In the genomic region with DNA sequence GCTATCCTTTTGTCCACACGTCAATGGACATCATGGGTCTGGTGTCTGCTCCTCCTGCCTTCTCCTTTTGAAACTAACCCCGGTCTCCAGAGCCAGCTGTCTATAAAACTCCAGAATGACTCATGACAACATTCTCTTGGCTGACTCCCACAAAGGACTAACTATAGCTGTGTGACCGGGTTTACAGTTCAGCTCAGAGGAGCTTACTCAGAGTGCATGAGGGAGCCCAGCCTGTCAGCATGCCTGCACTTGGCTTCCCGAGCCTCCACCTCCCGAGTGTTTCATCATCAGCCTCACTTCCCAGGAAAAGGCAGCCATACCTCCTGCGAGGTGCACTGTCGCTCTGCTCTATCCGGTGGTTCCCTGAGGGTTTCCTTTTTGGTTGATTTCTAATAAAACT, we compare ENCODE assay signal across 11 mouse cellular contexts. TPM values are rescaled to one million over a fixed set of nuclear protein-coding genes. Genes with fewer than 3 reads are reported as not detected.
DNase-seq lines count a peak whose midpoint lies in the region; ATAC-seq and TF ChIP-seq lines count a peak whose summit lies in the region.
"Had no signal": no experiment of that assay in that cellular context is flagged by ENCODE, and none has a peak within 500 bp of the region (broad histone marks: within the 10 kb centered on the region; RNA-seq: fewer than 3 reads in every experiment).

No protein-coding gene starts in this region.

- H3K4me2 ChIP-seq in lung, postnatal 0 days (replicated peaks; ENCODE audit: low read depth, low read length): no peak overlapping the region
- no peak overlapping the region for H3K4me2 ChIP-seq in embryonic facial prominence, embryonic 14.5 days (ENCODE audit: low read depth, low read length)
- no peak overlapping the region for H3K4me2 ChIP-seq in kidney, embryonic 16.5 days (replicated peaks; ENCODE audit: low read depth, low read length)
- H3K4me2 ChIP-seq: embryonic facial prominence, embryonic 12.5 days had no signal

- no peak for TF ChIP-seq POLR2A in lung, adult 2 months (IDR thresholded peaks at IDR 0.05; ENCODE audit: borderline replicate concordance, extremely low read depth, low read depth, low read length)

- no peak for ATAC-seq in lung, postnatal 0 days
- ATAC-seq in embryonic facial prominence, embryonic 14.5 days (ENCODE audit: low read depth): no peak
- no peak for ATAC-seq in kidney, embryonic 16.5 days (ENCODE audit: low FRiP score, low TSS enrichment)
- ATAC-seq: CD4-positive, CD25-positive, alpha-beta regulatory T cell, adult 4 months had no signal

- H3K9ac ChIP-seq in lung, postnatal 0 days (replicated peaks; ENCODE audit: low read depth): no peak overlapping the region
- H3K9ac ChIP-seq in embryonic facial prominence, embryonic 14.5 days (ENCODE audit: low read depth, low read length): no peak overlapping the region
- H3K9ac ChIP-seq in kidney, embryonic 16.5 days (replicated peaks; ENCODE audit: low read length): no peak overlapping the region
- H3K9ac ChIP-seq: embryonic facial prominence, embryonic 12.5 days had no signal

- intact Hi-C loops in left cerebral cortex, postnatal 25 days (cut with DNase I): loop anchor here (5.0 kb wide), 1 partner anchor 63 kb away; no protein-coding TSS in a partner anchor

- peak; percentile 33 for DNase-seq in cerebellum, adult 8-10 months
- no peak for DNase-seq in cerebellum, postnatal 10 days
- peak; percentile 53 for DNase-seq in lung, postnatal 0 days (ENCODE audit: low spot score)
- DNase-seq in lung, adult 2 months: no peak
- DNase-seq in embryonic facial prominence, embryonic 14.5 days (ENCODE audit: low spot score): peak; percentile 47
- peak; percentile 19 to 83 for DNase-seq in left cerebral cortex, postnatal 25 days (ENCODE audit: low spot score in 2 of 2)
- DNase-seq in T-cell, adult 2 months (ENCODE audit: low spot score): no peak

- TF ChIP-seq EP300 in lung, postnatal 0 days (IDR thresholded peaks at IDR 0.05): no peak

- no peak overlapping the region for H3K4me3 ChIP-seq in lung, postnatal 0 days (ENCODE audit: low read depth, low read length)
- no peak overlapping the region for H3K4me3 ChIP-seq in lung, adult 2 months (replicated peaks; ENCODE audit: extremely low read depth, low read depth, low read length)
- no peak overlapping the region for H3K4me3 ChIP-seq in embryonic facial prominence, embryonic 14.5 days (ENCODE audit: low read depth, low read length)
- H3K4me3 ChIP-seq in kidney, embryonic 16.5 days (ENCODE audit: low read length): no peak overlapping the region
- H3K4me3 ChIP-seq: embryonic facial prominence, embryonic 12.5 days; layer of hippocampus, adult 2 months had no signal

- peaks cover 3% of the 10 kb centered on the region; the same call in 1 of the 2 replicates for H3K4me1 ChIP-seq in lung, postnatal 0 days (ENCODE audit: insufficient read depth, low read depth, low read length)
- peaks cover 8% of the 10 kb centered on the region for H3K4me1 ChIP-seq in lung, adult 2 months (ENCODE audit: control insufficient read depth, insufficient read depth, low read length)
- H3K4me1 ChIP-seq in embryonic facial prominence, embryonic 14.5 days (ENCODE audit: control insufficient read depth, insufficient read depth, low read length): peaks cover 4% of the 10 kb centered on the region
- H3K4me1 ChIP-seq in kidney, embryonic 16.5 days (ENCODE audit: insufficient read depth, low read length): peaks cover 27% of the 10 kb centered on the region

- no peak overlapping the region for H3K27ac ChIP-seq in lung, postnatal 0 days (ENCODE audit: low read length)
- no peak overlapping the region for H3K27ac ChIP-seq in embryonic facial prominence, embryonic 14.5 days (replicated peaks; ENCODE audit: low read depth, low read length)
- H3K27ac ChIP-seq in kidney, embryonic 16.5 days (ENCODE audit: low read length): no peak overlapping the region
- H3K27ac ChIP-seq: embryonic facial prominence, embryonic 12.5 days; layer of hippocampus, adult 2 months had no signal

- no peaks in the 10 kb centered on the region for H3K27me3 ChIP-seq in lung, postnatal 0 days (replicated peaks; ENCODE audit: insufficient read depth, low read length)
- no peaks in the 10 kb centered on the region for H3K27me3 ChIP-seq in embryonic facial prominence, embryonic 14.5 days (replicated peaks; ENCODE audit: control insufficient read depth, insufficient read depth, low read length)
- no peaks in the 10 kb centered on the region for H3K27me3 ChIP-seq in kidney, embryonic 16.5 days (ENCODE audit: insufficient read depth, low read length)
- H3K27me3 ChIP-seq: embryonic facial prominence, embryonic 12.5 days had no signal

- TF ChIP-seq CTCF in lung, postnatal 0 days (IDR thresholded peaks at IDR 0.05): no peak
- TF ChIP-seq CTCF in lung, adult 2 months (IDR thresholded peaks at IDR 0.05; ENCODE audit: insufficient read depth, low read length): no peak

- 58% methylated on average over 8 of the region's 8 CpGs for WGBS in lung, postnatal 0 days
- 49% methylated on average over 8 of the region's 8 CpGs for WGBS in lung, adult 2 months
- 57% methylated on average over 8 of the region's 8 CpGs for WGBS in embryonic facial prominence, embryonic 14.5 days
- 51% methylated on average over 8 of the region's 8 CpGs for WGBS in kidney, embryonic 16.5 days

- no peaks in the 10 kb centered on the region for H3K36me3 ChIP-seq in lung, postnatal 0 days (ENCODE audit: insufficient read depth, low read length)
- H3K36me3 ChIP-seq in embryonic facial prominence, embryonic 14.5 days (ENCODE audit: control insufficient read depth, insufficient read depth, low read length): no peaks in the 10 kb centered on the region
- no peaks in the 10 kb centered on the region for H3K36me3 ChIP-seq in kidney, embryonic 16.5 days (ENCODE audit: insufficient read depth, low read length)
- H3K36me3 ChIP-seq: embryonic facial prominence, embryonic 12.5 days had no signal

- H3K9me3 ChIP-seq in lung, postnatal 0 days (ENCODE audit: low read length): no peaks in the 10 kb centered on the region
- no peaks in the 10 kb centered on the region for H3K9me3 ChIP-seq in embryonic facial prominence, embryonic 14.5 days (ENCODE audit: control insufficient read depth, low read length)
- no peaks in the 10 kb centered on the region for H3K9me3 ChIP-seq in kidney, embryonic 16.5 days (ENCODE audit: low read length)
- H3K9me3 ChIP-seq: embryonic facial prominence, embryonic 12.5 days had no signal

RNA-seq across cellular contexts. Expression of a gene that starts 3.4 kb away (rescaled TPM):
- 2.8 and 3.5 TPM in 2 replicates for polyA plus RNA-seq in lung, postnatal 0 days (2015; fragmentation: Nextera tagmentation; extraction: Ambion mirVana)
- polyA plus RNA-seq in lung, adult 2 months (2012; rRNA removed): 10.1 and 11.5 TPM in 2 replicates
- polyA plus RNA-seq in embryonic facial prominence, embryonic 14.5 days (2014; fragmentation: Nextera tagmentation; extraction: Ambion mirVana): 3.0 and 4.2 TPM in 2 replicates
- 10 to 100 TPM; 17.7 to 18.9 TPM for total RNA-seq in left cerebral cortex, postnatal 25 days (2021)
- 3.4 and 4.1 TPM in 2 replicates for polyA plus RNA-seq in kidney, embryonic 16.5 days (2015; fragmentation: Nextera tagmentation; extraction: Ambion mirVana)

RNA-seq across cellular contexts. Expression of a gene that starts 45.0 kb away (rescaled TPM):
- 6.5 and 7.0 TPM in 2 replicates for polyA plus RNA-seq in lung, postnatal 0 days (2015; fragmentation: Nextera tagmentation; extraction: Ambion mirVana)
- polyA plus RNA-seq in lung, adult 2 months (2012; rRNA removed): 19.8 and 24.0 TPM in 2 replicates
- polyA plus RNA-seq in embryonic facial prominence, embryonic 14.5 days (2014; fragmentation: Nextera tagmentation; extraction: Ambion mirVana): 6.1 and 6.3 TPM in 2 replicates
- total RNA-seq in left cerebral cortex, postnatal 25 days (2021): 100 to 1,000 TPM; 116 to 118 TPM
- polyA plus RNA-seq in kidney, embryonic 16.5 days (2015; fragmentation: Nextera tagmentation; extraction: Ambion mirVana): 4.8 and 7.0 TPM in 2 replicates

Comparison
In these comparisons a context has a peak if more than half of its experiments do, and no peak if none do; other contexts are left out.
1. DNase-seq: peak in cerebellum, adult 8-10 months (single experiment), lung, postnatal 0 days (single experiment), embryonic facial prominence, embryonic 14.5 days (single experiment) and left cerebral cortex, postnatal 25 days (2 of 2); none in cerebellum, postnatal 10 days (0 of 2), lung, adult 2 months (single experiment) and T-cell, adult 2 months (single experiment).